In genomic region chr2:77266931-77267330, GRCm38 (mm10) we compare ENCODE assay signal across 21 mouse cellular contexts. TPM values are rescaled to one million over a fixed set of nuclear protein-coding genes. Genes with fewer than 3 reads are reported as not detected.
A peak's percentile ranks its signal among the peaks of the same experiment; 100 is the strongest.
DNase-seq lines count a peak whose midpoint lies in the region; TF ChIP-seq lines count a peak whose summit lies in the region.
"Had no signal": no experiment of that assay in that cellular context is flagged by ENCODE, and none has a peak within 500 bp of the region (broad histone marks: within the 10 kb centered on the region; RNA-seq: fewer than 3 reads in every experiment).

No protein-coding gene starts in this region.

- DNase-seq in cerebellum, adult 2 months = peak in 1 of 2 experiments; percentile 68
- DNase-seq in cerebellum, adult 11 months = no peak
- DNase-seq in gastrocnemius, adult 2 months = no peak
- DNase-seq in gastrocnemius, adult 8-10 months (ENCODE audit: low spot score in 2 of 2) = no peak
- DNase-seq in thymus, postnatal 36 days = no peak
- DNase-seq: adrenal gland, adult 2 months; adrenal gland, postnatal 14 days; gastrocnemius, postnatal 25 days; heart, adult 18-20 months; heart, postnatal 10 days; heart, postnatal 36 days; kidney, adult 2 months had no signal

- intact Hi-C loops in gastrocnemius, adult 2 months (cut with DNase I) = loop anchor here (5.0 kb wide), 1 partner anchor 75 kb away; no protein-coding TSS in a partner anchor

- no peak for TF ChIP-seq POLR2A in cerebellum, adult 2 months (IDR thresholded peaks at IDR 0.05; ENCODE audit: borderline replicate concordance, insufficient read depth, low read length)
- TF ChIP-seq POLR2A in small intestine, adult 2 months (IDR thresholded peaks at IDR 0.05; ENCODE audit: low read depth, low read length) = no peak

- H3K27ac ChIP-seq in cerebellum, adult 2 months (ENCODE audit: insufficient read depth, low read length) = peak overlapping the region; percentile 52; the same call in 1 of the 2 replicates
- H3K27ac ChIP-seq in gastrocnemius, adult 2 months = peak overlapping the region; percentile 41; the same call in 1 of the 2 replicates
- peak overlapping the region; percentile 29 for H3K27ac ChIP-seq in small intestine, adult 2 months (ENCODE audit: insufficient read depth, low read depth, low read length)
- H3K27ac ChIP-seq: forebrain, embryonic 10.5 days; forebrain, embryonic 13.5 days; hindbrain, embryonic 10.5 days; hindbrain, embryonic 13.5 days had no signal

- H3K27me3 ChIP-seq in cerebellum, adult 2 months (ENCODE audit: control insufficient read depth, insufficient read depth, low read length) = no peaks in the 10 kb centered on the region
- H3K27me3 ChIP-seq in small intestine, adult 2 months (ENCODE audit: control insufficient read depth, insufficient read depth, low read length) = no peaks in the 10 kb centered on the region
- H3K27me3 ChIP-seq: forebrain, embryonic 13.5 days; heart, embryonic 12.5 days; heart, embryonic 15.5 days; hindbrain, embryonic 13.5 days; intestine, embryonic 15.5 days had no signal

- WGBS in cerebellum, adult 2 months = 28% methylated on average over 2 of the region's 2 CpGs
- 86% methylated on average over 2 of the region's 2 CpGs for WGBS in small intestine, adult 2 months

- H3K36me3 ChIP-seq in small intestine, adult 2 months (ENCODE audit: control insufficient read depth, insufficient read depth, low read length) = peaks cover 2% of the 10 kb centered on the region
- H3K36me3 ChIP-seq: forebrain, embryonic 10.5 days; heart, embryonic 12.5 days; heart, embryonic 15.5 days; hindbrain, embryonic 10.5 days; hindbrain, embryonic 13.5 days; intestine, embryonic 15.5 days had no signal

- no peak overlapping the region for H3K4me3 ChIP-seq in cerebellum, adult 2 months (replicated peaks; ENCODE audit: insufficient read depth, low read depth, low read length)
- H3K4me3 ChIP-seq in gastrocnemius, adult 2 months = no peak overlapping the region
- H3K4me3 ChIP-seq in small intestine, adult 2 months (ENCODE audit: low read depth, low read length) = no peak overlapping the region
- H3K4me3 ChIP-seq: forebrain, embryonic 10.5 days; forebrain, embryonic 13.5 days; heart, embryonic 12.5 days; heart, embryonic 15.5 days; hindbrain, embryonic 10.5 days; hindbrain, embryonic 13.5 days; intestine, embryonic 15.5 days had no signal

- H3K4me1 ChIP-seq in cerebellum, adult 2 months (ENCODE audit: control insufficient read depth, insufficient read depth, low read length) = peaks cover 43% of the 10 kb centered on the region
- H3K4me1 ChIP-seq in small intestine, adult 2 months (ENCODE audit: control insufficient read depth, insufficient read depth, insufficient read length, low read length) = peaks cover 50% of the 10 kb centered on the region

- no peak for TF ChIP-seq CTCF in cerebellum, adult 2 months (IDR thresholded peaks at IDR 0.05; ENCODE audit: borderline replicate concordance, insufficient read depth, low read depth, low read length)
- no peak for TF ChIP-seq CTCF in gastrocnemius, adult 2 months (IDR thresholded peaks at IDR 0.05)
- no peak for TF ChIP-seq CTCF in small intestine, adult 2 months (IDR thresholded peaks at IDR 0.05; ENCODE audit: extremely low read depth, insufficient read length, insufficient replicate concordance, low read depth, low read length)

RNA-seq across cellular contexts. Expression of gene Sestd1, which starts 13.5 kb away (rescaled TPM):
- polyA plus RNA-seq in cerebellum, adult 2 months (2012; rRNA removed) = 31.9 and 37.6 TPM in 2 replicates
- total RNA-seq in gastrocnemius, adult 2 months (2021) = 10 to 100 TPM in 1 of 2 experiments, 1 to 10 TPM in 1; 9.8 to 10.3 TPM
- 10 to 100 TPM in 3 of 4 experiments, 1 to 10 TPM in 1; 8.5 to 12.6 (median 10.5) TPM for total RNA-seq in gastrocnemius, adult 8-10 months (2022)
- polyA plus RNA-seq in small intestine, adult 2 months (2012; rRNA removed) = 3.9 and 7.8 TPM in 2 replicates
- total RNA-seq: MEL had no signal
